Comparison of ENCODE assay signal across 19 mouse cellular contexts in genomic region chrX:36758566-36758965, GRCm38 (mm10). TPM values are rescaled to one million over a fixed set of nuclear protein-coding genes. Genes with fewer than 3 reads are reported as not detected.
DNase-seq lines count a peak whose midpoint lies in the region; ATAC-seq and TF ChIP-seq lines count a peak whose summit lies in the region.
"Had no signal": no experiment of that assay in that cellular context is flagged by ENCODE, and none has a peak within 500 bp of the region (broad histone marks: within the 10 kb centered on the region; RNA-seq: fewer than 3 reads in every experiment).

No protein-coding gene starts in this region.

- peaks cover 20% of the 10 kb centered on the region for H3K4me1 ChIP-seq in bone marrow macrophage, adult 2 months (ENCODE audit: control insufficient read depth, insufficient read depth, low read length)
- H3K4me1 ChIP-seq: limb, embryonic 12.5 days; liver, embryonic 12.5 days; neural tube, embryonic 12.5 days had no signal

- H3K27ac ChIP-seq in bone marrow macrophage, adult 2 months (ENCODE audit: insufficient read depth, low read depth, low read length), result peak overlapping the region; percentile 78
- H3K27ac ChIP-seq: forebrain, embryonic 12.5 days; hindbrain, embryonic 10.5 days; hindbrain, postnatal 0 days; limb, embryonic 12.5 days; liver, embryonic 12.5 days; neural tube, embryonic 12.5 days had no signal

- no peak for TF ChIP-seq CTCF in bone marrow macrophage, adult 2 months (IDR thresholded peaks at IDR 0.05; ENCODE audit: low read depth, low read length)

- no peak overlapping the region for H3K4me3 ChIP-seq in bone marrow macrophage, adult 2 months (ENCODE audit: insufficient read depth, low read length)
- H3K4me3 ChIP-seq: forebrain, embryonic 12.5 days; hindbrain, embryonic 10.5 days; limb, embryonic 12.5 days; liver, embryonic 12.5 days; neural tube, embryonic 12.5 days had no signal

- no peak for TF ChIP-seq POLR2A in bone marrow macrophage, adult 2 months (IDR thresholded peaks at IDR 0.05; ENCODE audit: borderline replicate concordance, low read depth, low read length)

- peak; percentile 45 for ATAC-seq in megakaryocyte progenitor cell, adult 5-6 weeks (replicated peaks; ENCODE audit: poor library complexity)
- no peak for ATAC-seq in CD4-positive, CD25-positive, alpha-beta regulatory T cell, adult 4 months
- ATAC-seq: hindbrain, postnatal 0 days; liver, embryonic 12.5 days had no signal

- DNase-seq in lung, postnatal 25 days (ENCODE audit: low spot score), result peak; percentile 18
- no peak for DNase-seq in lung, postnatal 14 days
- peak; percentile 40 for DNase-seq in A20 (ENCODE audit: low read depth, low spot score)
- no peak for DNase-seq in spleen, postnatal 36 days (ENCODE audit: low spot score in 2 of 2)
- DNase-seq: cerebellum, adult 8-10 months; gastrocnemius, postnatal 14 days; kidney, adult 18-20 months; kidney, postnatal 10 days; lung, embryonic 14.5 days had no signal

RNA-seq across cellular contexts. Expression of gene Slc25a43, which starts 15.1 kb away (rescaled TPM):
- polyA plus RNA-seq in bone marrow macrophage, adult 2 months (2012; ENCODE audit: insufficient read depth, insufficient read length, missing spikeins), result 5.8 and 6.4 TPM in 2 replicates
- 3.1 and 3.2 TPM in 2 replicates for total RNA-seq in megakaryocyte progenitor cell, adult 5-6 weeks (2015)
- total RNA-seq in megakaryocyte progenitor cell, adult 5-6 weeks (2017), result 0.74 and 1.8 TPM in 2 replicates
- under 1 TPM in 1 of 2 experiments, not detected in 1; 0.51 TPM for polyA plus RNA-seq in CD4-positive, CD25-positive, alpha-beta regulatory T cell, adult 4 months (2017; shearing (Covaris generic))
- total RNA-seq: left cerebral cortex, postnatal 10 days had no signal

RNA-seq across cellular contexts. Expression of gene Slc25a5, which starts 36.9 kb away (rescaled TPM):
- 259 and 263 TPM in 2 replicates for polyA plus RNA-seq in bone marrow macrophage, adult 2 months (2012; ENCODE audit: insufficient read depth, insufficient read length, missing spikeins)
- 1,266 and 1,295 TPM in 2 replicates for total RNA-seq in megakaryocyte progenitor cell, adult 5-6 weeks (2015)
- total RNA-seq in megakaryocyte progenitor cell, adult 5-6 weeks (2017), result 902 and 1,027 TPM in 2 replicates
- 1,000 to 10,000 TPM; 1,213 to 1,312 TPM for polyA plus RNA-seq in CD4-positive, CD25-positive, alpha-beta regulatory T cell, adult 4 months (2017; shearing (Covaris generic))

Comparison
In these comparisons a context has a peak if more than half of its experiments do, and no peak if none do; other contexts are left out.
1. DNase-seq: peak in lung, postnatal 25 days (single experiment) and A20 (single experiment); none in lung, postnatal 14 days (single experiment) and spleen, postnatal 36 days (0 of 2).